Mouse (Mus musculus) layer of hippocampus, adult 2 months (tissue): ENCODE data around the gene Ccdc93. TPM values are rescaled to one million over a fixed set of nuclear protein-coding genes. Genes with fewer than 3 reads are reported as not detected.

Experiments
- DNase-seq, 2 experiments: peaks; one replicate each; pipeline ENCODE4 v3.0.0; 2022; ENCODE audit warnings: low spot score in 2 of 2
- H3K27ac ChIP-seq: fragments of 200-600 bp; 2 replicates; pipeline ENCODE4 v1.8.1; 2022
- H3K4me3 ChIP-seq: fragments of 200-600 bp; 2 replicates; pipeline ENCODE4 v1.8.1; 2022; ENCODE audit warnings: mild to moderate bottlenecking
- CTCF ChIP-seq: fragments of 200-600 bp; conservative IDR thresholded peaks from 2 replicates; pipeline ENCODE4 v1.8.1; 2022; ENCODE audit warnings: antibody characterized with exemption, mild to moderate bottlenecking, moderate library complexity
- long read RNA-seq, 2 experiments: library from polyadenylated mRNA; stranded (forward); transcript quantifications; one replicate each; pipeline ENCODE4 v2.0.0; 2021; ENCODE audit warnings: borderline mapping rate in 2 of 2
- total RNA-seq, 2 experiments: library from RNA; stranded (reverse); gene quantifications; 2 replicates each; pipeline ENCODE4 v1.2.3; 2021

Gene Ccdc93
- 10 to 100 TPM; 30.1 to 32.4 TPM for total RNA-seq
- long read RNA-seq, experiment 1, full-length matches to known transcripts: 4 of 10 reads
- long read RNA-seq, experiment 1, partial matches to known transcripts: 0 of 10 reads
- long read RNA-seq, experiment 1, other reads (novel, unspliced or antisense): 6 of 10 reads
- long read RNA-seq, experiment 2, full-length matches to known transcripts: 8 of 15 reads
- long read RNA-seq, experiment 2, partial matches to known transcripts: 1 of 15 reads
- long read RNA-seq, experiment 2, other reads (novel, unspliced or antisense): 6 of 15 reads

GRCm38 (mm10) chr1:121430938-121431928, at the start of gene Ccdc93:
TSS of gene Ccdc93 (plus strand) at chr1:121431049.
- TF ChIP-seq CTCF: no peak
- Histone ChIP-seq H3K4me3 (peak within 1 kb of the TSS; percentile 88), H3K27ac (peak within 1 kb of the TSS; percentile 93)
- DNase-seq: peak; percentile 97 to 100

DNA sequence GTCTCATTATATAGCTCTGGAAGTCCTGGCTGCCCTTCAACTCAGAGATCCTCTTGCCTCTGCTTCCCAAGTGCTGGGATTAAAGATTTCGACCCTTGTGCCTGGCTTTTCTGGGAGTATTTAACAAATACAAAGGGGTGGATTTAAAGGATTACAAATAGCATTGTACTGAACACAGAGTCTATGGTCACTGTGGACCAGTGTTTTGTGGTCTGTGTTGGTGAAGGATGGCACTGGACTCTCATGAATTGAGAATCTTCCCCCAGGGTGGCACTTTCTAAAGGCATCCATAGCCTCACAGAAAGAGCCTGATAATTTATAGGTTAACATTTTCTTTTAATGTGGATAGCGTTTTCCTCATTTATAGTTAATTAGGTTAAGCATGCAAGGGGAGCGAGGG, 49.3 kb upstream of the Ccdc93 start:
- no peak overlapping the region for H3K27ac ChIP-seq
- no peak overlapping the region for H3K4me3 ChIP-seq
- TF ChIP-seq CTCF: no peak
- DNase-seq: no peak

DNA sequence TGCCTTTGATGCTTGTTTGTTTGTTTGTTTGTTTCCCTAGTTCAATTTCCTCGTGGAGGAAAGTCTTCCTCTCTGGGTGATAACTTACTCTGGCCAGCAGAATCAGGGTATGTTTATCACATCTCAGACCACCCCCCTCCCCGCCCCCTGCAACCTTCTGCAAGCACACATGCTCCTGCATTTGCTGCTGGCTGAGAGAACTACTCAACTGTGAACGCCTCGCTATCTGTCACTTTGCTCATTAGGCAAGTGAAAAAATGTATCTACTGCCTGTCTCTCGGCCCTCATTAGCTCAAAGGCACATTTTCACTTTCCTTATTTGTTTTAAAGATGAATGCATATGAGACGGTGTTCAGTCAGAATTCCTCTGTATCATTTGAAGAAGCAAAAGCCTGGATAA, 42.5 kb upstream of the Ccdc93 start:
- Histone ChIP-seq H3K27ac (peak overlapping the region; percentile 74), H3K4me3 (no peak overlapping the region)
- no peak for TF ChIP-seq CTCF
- DNase-seq: no peak

- no peak for DNase-seq
- no peak overlapping the region for H3K4me3 ChIP-seq
- TF ChIP-seq CTCF: no peak
- peak overlapping the region; percentile 74 for H3K27ac ChIP-seq
These were observed 42.1 kb upstream of the Ccdc93 start for GRCm38 (mm10) chr1:121388732-121389131.

DNA sequence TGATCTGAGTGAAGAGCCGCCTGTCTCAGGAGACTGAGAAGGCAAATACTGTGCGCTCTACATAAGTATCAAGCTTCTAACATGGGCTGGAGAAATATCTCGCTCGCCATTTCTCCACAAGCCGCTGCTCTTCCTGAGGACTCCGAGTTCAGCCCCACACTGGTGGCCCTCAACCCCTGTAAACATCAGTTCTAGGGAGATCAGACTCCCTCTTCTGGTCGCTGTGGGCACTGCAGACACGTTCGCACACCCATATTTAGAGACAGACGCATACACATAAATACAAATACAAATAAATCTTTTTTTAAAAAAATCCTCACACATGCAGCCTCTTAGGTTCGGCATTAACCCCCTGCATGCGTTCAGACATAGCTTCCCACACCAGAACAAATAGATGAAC, 41.3 kb upstream of the Ccdc93 start:
- no peak overlapping the region for H3K27ac ChIP-seq
- H3K4me3 ChIP-seq: no peak overlapping the region
- peak; percentile 69 for TF ChIP-seq CTCF
- no peak for DNase-seq

- TF ChIP-seq CTCF: no peak
- no peak overlapping the region for H3K4me3 ChIP-seq
- peak overlapping the region; percentile 79; the same call in 1 of the 2 replicates for H3K27ac ChIP-seq
- no peak for DNase-seq
These were observed 40.8 kb upstream of the Ccdc93 start for GRCm38 (mm10) chr1:121390003-121390402.

DNA sequence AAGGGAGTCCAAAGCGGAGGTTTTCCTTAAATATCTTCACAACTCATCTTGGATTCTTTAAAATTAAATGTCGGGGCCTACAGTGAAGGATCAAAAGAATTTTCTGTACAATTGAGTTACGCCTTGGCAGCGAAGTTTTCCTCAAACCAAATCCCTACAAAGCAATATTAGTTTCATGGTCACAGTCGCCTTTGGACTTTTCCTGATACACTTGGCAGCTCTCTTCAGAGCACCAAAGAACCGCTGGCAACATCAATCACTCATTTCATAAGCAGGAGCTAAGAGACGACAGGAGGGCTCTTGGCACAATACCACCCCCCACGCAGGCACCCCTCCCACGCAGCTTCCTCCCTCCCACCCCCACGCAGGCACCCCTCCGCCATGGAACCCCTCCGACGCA, 40.4 kb upstream of the Ccdc93 start:
- no peak for TF ChIP-seq CTCF
- Histone ChIP-seq H3K4me3 (peak overlapping the region; percentile 45), H3K27ac (peak overlapping the region; percentile 79)
- DNase-seq: no peak

GRCm38 (mm10) chr1:121390855-121391254, 40.0 kb upstream of the Ccdc93 start:
- H3K4me3 ChIP-seq: peak overlapping the region; percentile 45
- no peak for DNase-seq
- TF ChIP-seq CTCF: no peak
- H3K27ac ChIP-seq: peak overlapping the region; percentile 79

- TF ChIP-seq CTCF: no peak
- DNase-seq: no peak
These were observed 37.7 kb upstream of the Ccdc93 start for GRCm38 (mm10) chr1:121393117-121393516.

GRCm38 (mm10) chr1:121394764-121395163, 36.1 kb upstream of the Ccdc93 start:
- no peak for TF ChIP-seq CTCF
- no peak for DNase-seq
- Histone ChIP-seq H3K4me3 (no peak overlapping the region), H3K27ac (peak overlapping the region; percentile 15; the same call in 1 of the 2 replicates)

More at GRCm38 (mm10) chr1:121393117-121393516, 37.7 kb upstream of the Ccdc93 start:
- H3K4me3 ChIP-seq: no peak overlapping the region; the same call in 1 of the 2 replicates
- peak overlapping the region; percentile 24; the same call in 1 of the 2 replicates for H3K27ac ChIP-seq

GRCm38 (mm10) chr1:121396501-121396900, 34.3 kb upstream of the Ccdc93 start:
- no peak for DNase-seq
- TF ChIP-seq CTCF: no peak
- H3K4me3 ChIP-seq: no peak overlapping the region
- no peak overlapping the region for H3K27ac ChIP-seq

GRCm38 (mm10) chr1:121398231-121398630, 32.6 kb upstream of the Ccdc93 start:
- TF ChIP-seq CTCF: no peak
- no peak overlapping the region for H3K27ac ChIP-seq
- H3K4me3 ChIP-seq: no peak overlapping the region
- DNase-seq: no peak
